ENCODE assay signal across 8 mouse cellular contexts in the genomic region with DNA sequence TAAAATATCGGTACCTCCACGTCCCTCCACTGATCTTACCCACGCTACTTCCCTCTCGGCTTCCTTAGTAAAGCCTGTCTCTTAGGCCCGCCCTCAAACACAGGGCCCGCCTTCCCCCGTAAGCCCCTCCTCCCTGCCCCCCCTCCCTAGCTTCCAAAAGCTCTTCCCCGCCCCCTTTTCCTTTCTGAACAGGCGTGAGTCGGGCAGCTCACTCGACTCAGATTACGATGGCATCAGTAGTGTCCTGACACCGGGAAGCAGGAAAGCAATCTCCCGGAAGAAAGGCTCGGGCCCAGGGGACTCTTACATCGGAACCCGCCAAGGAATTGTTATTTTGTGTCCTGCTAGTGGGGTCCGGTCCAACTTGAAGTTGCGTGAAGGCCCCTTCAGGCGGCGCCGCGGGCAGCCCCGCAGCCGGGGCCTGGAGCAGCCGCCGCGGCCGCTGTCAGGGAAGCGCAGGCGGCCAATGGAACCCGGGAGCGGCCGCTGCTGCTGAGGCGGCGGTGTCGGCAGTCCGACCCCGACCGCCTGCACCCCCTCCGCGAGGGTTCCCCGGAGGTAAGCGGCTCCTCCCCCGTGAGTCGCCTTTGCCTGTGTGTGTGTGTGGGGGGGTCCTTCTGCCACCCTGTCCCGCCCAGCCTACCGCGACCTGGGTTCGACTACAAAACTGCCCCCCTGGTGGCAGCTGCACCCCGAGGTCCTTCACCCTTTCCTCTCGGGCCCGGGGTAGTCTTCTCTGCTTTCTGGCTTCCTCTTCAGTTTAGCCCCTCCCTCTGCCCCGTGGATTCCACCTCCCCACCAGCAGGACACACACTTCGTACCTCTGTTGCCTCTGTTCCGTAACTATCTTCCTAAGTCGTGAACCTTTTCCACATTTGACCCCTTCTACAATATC. TPM values are rescaled to one million over a fixed set of nuclear protein-coding genes. Genes with fewer than 3 reads are reported as not detected.
DNase-seq lines count a peak whose midpoint lies in the region; ATAC-seq and TF ChIP-seq lines count a peak whose summit lies in the region.

Gene Pi4kb (plus strand): TSS at position 204 of the 895 bp plus-strand sequence.

- peak; percentile 89 for ATAC-seq in erythroid progenitor cell, adult 5-6 weeks (replicated peaks; ENCODE audit: low FRiP score, poor library complexity, severe bottlenecking)
- ATAC-seq in heart, embryonic 12.5 days (ENCODE audit: insufficient number of reproducible peaks, low FRiP score): peak; percentile 94
- peak; percentile 92 for ATAC-seq in kidney, postnatal 0 days (replicated peaks; ENCODE audit: low FRiP score, low read depth)
- peak; percentile 92 for ATAC-seq in liver, embryonic 11.5 days (replicated peaks; ENCODE audit: low FRiP score)
- ATAC-seq in stomach, embryonic 14.5 days (ENCODE audit: insufficient number of reproducible peaks, insufficient read depth, low FRiP score, low read depth): peak; percentile 94

- H3K27ac ChIP-seq in heart, embryonic 12.5 days (ENCODE audit: poor library complexity, severe bottlenecking): peak within 1 kb of the TSS; percentile 88
- H3K27ac ChIP-seq in kidney, postnatal 0 days: peak within 1 kb of the TSS; percentile 95
- peak within 1 kb of the TSS; percentile 77 for H3K27ac ChIP-seq in liver, embryonic 11.5 days (ENCODE audit: low read depth, low read length)
- H3K27ac ChIP-seq in stomach, embryonic 14.5 days (ENCODE audit: low read length): peak within 1 kb of the TSS; percentile 93

- no peaks in the 10 kb centered on the region for H3K27me3 ChIP-seq in heart, embryonic 12.5 days (replicated peaks)
- H3K27me3 ChIP-seq in kidney, postnatal 0 days (ENCODE audit: insufficient read depth, low read length): no peaks in the 10 kb centered on the region
- H3K27me3 ChIP-seq in liver, embryonic 11.5 days (replicated peaks; ENCODE audit: control insufficient read depth, insufficient read depth, low read length): no peaks in the 10 kb centered on the region
- no peaks in the 10 kb centered on the region for H3K27me3 ChIP-seq in stomach, embryonic 14.5 days (ENCODE audit: control insufficient read depth, insufficient read depth, low read length)

- H3K4me3 ChIP-seq in heart, embryonic 12.5 days: peak within 1 kb of the TSS; percentile 97
- peak within 1 kb of the TSS; percentile 77 for H3K4me3 ChIP-seq in kidney, postnatal 0 days (replicated peaks; ENCODE audit: low read depth, low read length)
- peak within 1 kb of the TSS; percentile 88 for H3K4me3 ChIP-seq in liver, embryonic 11.5 days (ENCODE audit: low read depth, low read length)
- H3K4me3 ChIP-seq in stomach, embryonic 14.5 days (ENCODE audit: low read depth, low read length): peak within 1 kb of the TSS; percentile 96

- DNase-seq in CD4-positive helper T cell, adult 2 months (ENCODE audit: low read depth, low spot score): peak; percentile 95
- DNase-seq in brain, embryonic 18.5 days (ENCODE audit: low read depth, low spot score): peak; percentile 88
- peak; percentile 97 for DNase-seq in kidney, postnatal 0 days (ENCODE audit: low spot score)
- peak; percentile 94 for DNase-seq in liver, embryonic 11.5 days (ENCODE audit: low spot score)
- DNase-seq in naive thymus-derived CD4-positive, alpha-beta T cell, adult 2 months (ENCODE audit: low read depth): peak; percentile 97

- H3K4me1 ChIP-seq in heart, embryonic 12.5 days (replicated peaks): peaks cover 16% of the 10 kb centered on the region
- peaks cover 9% of the 10 kb centered on the region for H3K4me1 ChIP-seq in kidney, postnatal 0 days (replicated peaks; ENCODE audit: insufficient read depth, low read length)
- peaks cover 14% of the 10 kb centered on the region; the same call in 1 of the 2 replicates for H3K4me1 ChIP-seq in liver, embryonic 11.5 days (replicated peaks; ENCODE audit: control insufficient read depth, insufficient read depth, low read length)
- peaks cover 11% of the 10 kb centered on the region for H3K4me1 ChIP-seq in stomach, embryonic 14.5 days (ENCODE audit: control insufficient read depth, insufficient read depth, low read length)

- TF ChIP-seq CTCF in kidney, postnatal 0 days (IDR thresholded peaks at IDR 0.05; ENCODE audit: low read depth): no peak; the same call in 1 of the 2 replicates

- H3K9me3 ChIP-seq in heart, embryonic 12.5 days (replicated peaks): no peaks in the 10 kb centered on the region
- no peaks in the 10 kb centered on the region for H3K9me3 ChIP-seq in kidney, postnatal 0 days (replicated peaks; ENCODE audit: low read length)
- no peaks in the 10 kb centered on the region for H3K9me3 ChIP-seq in liver, embryonic 11.5 days (ENCODE audit: control insufficient read depth, low read length)
- no peaks in the 10 kb centered on the region for H3K9me3 ChIP-seq in stomach, embryonic 14.5 days (ENCODE audit: control insufficient read depth, low read depth, low read length)

- WGBS in heart, embryonic 12.5 days: under 1% methylated on average over 53 of the region's 57 CpGs
- under 1% methylated on average over 57 of the region's 57 CpGs for WGBS in kidney, postnatal 0 days
- WGBS in liver, embryonic 11.5 days: under 1% methylated on average over 52 of the region's 57 CpGs
- under 1% methylated on average over 53 of the region's 57 CpGs for WGBS in stomach, embryonic 14.5 days

- peaks cover 19% of the 10 kb centered on the region for H3K36me3 ChIP-seq in heart, embryonic 12.5 days
- 0 out of 2 replicates have a peak, but pooled peaks cover 3% of the 10 kb centered on the region for H3K36me3 ChIP-seq in kidney, postnatal 0 days (ENCODE audit: insufficient read depth, low read length)
- no peaks in the 10 kb centered on the region for H3K36me3 ChIP-seq in liver, embryonic 11.5 days (ENCODE audit: control insufficient read depth, insufficient read depth, low read length)
- no peaks in the 10 kb centered on the region for H3K36me3 ChIP-seq in stomach, embryonic 14.5 days (ENCODE audit: control insufficient read depth, insufficient read depth, low read length)

- peak within 1 kb of the TSS; percentile 79 for H3K4me2 ChIP-seq in heart, embryonic 12.5 days
- H3K4me2 ChIP-seq in kidney, postnatal 0 days (ENCODE audit: low read length): peak within 1 kb of the TSS; percentile 69
- peak within 1 kb of the TSS; percentile 88 for H3K4me2 ChIP-seq in liver, embryonic 11.5 days
- peak within 1 kb of the TSS; percentile 82 for H3K4me2 ChIP-seq in stomach, embryonic 14.5 days (replicated peaks; ENCODE audit: low read depth, low read length)

- H3K9ac ChIP-seq in heart, embryonic 12.5 days: peak within 1 kb of the TSS; percentile 98
- peak within 1 kb of the TSS; percentile 87 for H3K9ac ChIP-seq in kidney, postnatal 0 days (ENCODE audit: low read depth, low read length)
- peak within 1 kb of the TSS; percentile 94 for H3K9ac ChIP-seq in liver, embryonic 11.5 days (ENCODE audit: low read depth, low read length)
- peak within 1 kb of the TSS; percentile 89 for H3K9ac ChIP-seq in stomach, embryonic 14.5 days (replicated peaks; ENCODE audit: low read depth, low read length)

RNA-seq across cellular contexts. Expression of gene Pi4kb, which starts in this region (rescaled TPM):
- total RNA-seq in erythroid progenitor cell, adult 5-6 weeks (2015; ENCODE audit: low replicate concordance): 12.2 and 26.7 TPM in 2 replicates
- total RNA-seq in erythroid progenitor cell, adult 5-6 weeks (2017; ENCODE audit: low replicate concordance): 9.5 and 26.1 TPM in 2 replicates
- polyA plus RNA-seq in heart, embryonic 12.5 days (2016; fragmentation: Nextera tagmentation; extraction: Ambion mirVana): 18.0 and 20.3 TPM in 2 replicates
- polyA plus RNA-seq in kidney, postnatal 0 days (2015; fragmentation: Nextera tagmentation; extraction: Ambion mirVana): 20.2 and 20.7 TPM in 2 replicates
- 17.0 and 20.5 TPM in 2 replicates for polyA plus RNA-seq in liver, embryonic 11.5 days (2014; fragmentation: Nextera tagmentation; extraction: Ambion mirVana)
- polyA plus RNA-seq in stomach, embryonic 14.5 days (2014; fragmentation: Nextera tagmentation; extraction: Ambion mirVana): 24.7 and 32.8 TPM in 2 replicates

Comparison
In these comparisons a context has a peak if more than half of its experiments do, and no peak if none do; other contexts are left out.
1. Peak in every context shown above with its lines: DNase-seq, ATAC-seq, H3K4me3 ChIP-seq and H3K27ac ChIP-seq.